Mouse (Mus musculus) large intestine, adult 2 months (tissue): ENCODE results near the gene Arhgef40. TPM values are rescaled to one million over a fixed set of nuclear protein-coding genes. Genes with fewer than 3 reads are reported as not detected.
"Not testable (repeated sequence)": the region's sequence is repeated elsewhere in the genome, so short reads cannot be mapped to it uniquely, and the experiment has no call there.

Source experiments
- DNase-seq: peaks from one replicate; pipeline ENCODE4 v3.0.0-alpha.2; 2012; ENCODE audit warnings: low read depth, low spot score
- WGBS: fragments of 180-500 bp; shearing (Covaris S2); methylation state at CpG from one replicate; pipeline ENCODE4 v1.1.7; 2018; 5-methylcytosine and 5-hydroxymethylcytosine counted together
- polyA plus RNA-seq: library from polyadenylated mRNA; depleted of rRNA; stranded (reverse); fragments of >200 nt; gene quantifications from 2 replicates; pipeline ENCODE4 v1.2.3, GENCODE M21; 2012; rRNA removed

Gene Arhgef40
- polyA plus RNA-seq, 1 experiment, result 21.2 TPM

DNA sequence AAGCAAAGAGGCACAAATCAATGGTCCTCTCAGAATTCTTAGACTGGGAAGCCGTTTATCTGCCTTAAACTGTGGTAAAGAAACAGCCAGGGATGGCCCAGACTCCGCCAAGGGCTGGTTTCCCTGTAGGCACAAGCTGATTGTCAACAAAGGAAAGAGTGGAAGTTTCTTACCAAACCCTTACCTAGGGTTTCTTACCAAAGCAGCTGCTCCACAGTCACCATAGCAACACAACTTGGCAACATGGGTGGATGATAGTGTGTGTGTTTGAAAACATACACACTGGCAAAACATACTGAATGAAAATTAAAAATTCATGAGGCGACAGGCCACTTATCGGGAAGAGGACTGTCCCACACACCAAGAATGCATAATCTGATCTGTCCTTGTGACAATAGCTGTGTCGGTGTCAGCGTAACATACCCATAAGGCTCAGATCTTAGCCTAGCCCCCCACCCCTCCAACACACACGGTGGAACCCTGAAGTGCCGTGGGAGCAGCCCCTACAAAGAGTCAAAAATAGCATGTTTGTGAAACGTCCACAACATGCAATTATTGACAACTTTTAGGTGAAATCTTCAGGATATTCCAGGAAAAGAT, 61.5 kb downstream of the Arhgef40 start:
- no peak for DNase-seq
- 82% methylated on average over 9 of the region's 9 CpGs for WGBS

DNA sequence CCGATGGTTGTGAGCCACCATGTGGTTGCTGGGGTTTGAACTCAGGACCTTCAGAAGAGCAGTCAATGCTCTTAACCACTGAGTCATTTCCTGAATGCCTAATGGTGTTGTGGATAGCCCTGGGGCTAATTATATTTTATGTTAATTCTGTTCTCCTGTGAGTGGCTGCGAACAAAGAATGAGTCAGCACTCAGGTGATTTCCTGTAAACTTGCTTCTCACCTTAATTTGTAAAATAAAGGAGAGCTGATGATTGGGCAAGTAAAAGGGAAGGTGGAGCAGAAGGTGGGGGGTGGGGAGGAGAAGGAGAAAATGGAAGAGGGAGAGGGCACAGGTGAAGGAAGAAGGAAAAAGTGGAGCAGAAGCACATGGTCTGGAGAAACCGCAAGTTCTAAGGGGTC, 68.2 kb downstream of the Arhgef40 start:
- WGBS, result 70% methylated on average over 3 of the region's 3 CpGs
- DNase-seq, result not testable (repeated sequence)

Other genes starting within 250 kb of the Arhgef40 start
- 726 and 776 TPM in 2 replicates for gene Ang4, start 211.1 kb upstream of the Arhgef40 start, polyA plus RNA-seq
- gene AY358078, start 184.7 kb upstream of the Arhgef40 start, polyA plus RNA-seq, result not detected in 2 replicates
- gene Ear6, start 131.0 kb upstream of the Arhgef40 start, polyA plus RNA-seq, result not detected in 2 replicates
- 32.7 and 42.6 TPM in 2 replicates for gene Mettl17, start 99.9 kb upstream of the Arhgef40 start, polyA plus RNA-seq
- gene Slc39a2, start 91.8 kb upstream of the Arhgef40 start, polyA plus RNA-seq, result 0.62 and 0.69 TPM in 2 replicates
- 32.4 and 33.6 TPM in 2 replicates for gene Ndrg2, start 70.6 kb upstream of the Arhgef40 start, polyA plus RNA-seq
- not detected in 2 replicates for gene Tppp2, start 66.3 kb upstream of the Arhgef40 start, polyA plus RNA-seq
- gene Rnase13, start 61.9 kb upstream of the Arhgef40 start, polyA plus RNA-seq, result not detected in 2 replicates
- 73.8 and 101 TPM in 2 replicates for gene Tmem253, start 30.9 kb downstream of the Arhgef40 start, polyA plus RNA-seq
- 39.7 and 54.2 TPM in 2 replicates for gene Zfp219, start 36.0 kb downstream of the Arhgef40 start, polyA plus RNA-seq
- gene Olfr221, start 57.7 kb downstream of the Arhgef40 start, polyA plus RNA-seq, result not detected in 2 replicates
- gene Hnrnpc, start 119.3 kb downstream of the Arhgef40 start, polyA plus RNA-seq, result 83.7 and 86.7 TPM in 2 replicates
- 0.84 and 1.6 TPM in 2 replicates for gene Rpgrip1, start 126.0 kb downstream of the Arhgef40 start, polyA plus RNA-seq
- gene Supt16, start 212.7 kb downstream of the Arhgef40 start, polyA plus RNA-seq, result 10.9 and 11.5 TPM in 2 replicates